Mouse (Mus musculus): ENCODE measurements around the gene Magi2.
A peak's percentile ranks its signal among the peaks of the same experiment; 100 is the strongest.

Magi2 gene

DNA sequence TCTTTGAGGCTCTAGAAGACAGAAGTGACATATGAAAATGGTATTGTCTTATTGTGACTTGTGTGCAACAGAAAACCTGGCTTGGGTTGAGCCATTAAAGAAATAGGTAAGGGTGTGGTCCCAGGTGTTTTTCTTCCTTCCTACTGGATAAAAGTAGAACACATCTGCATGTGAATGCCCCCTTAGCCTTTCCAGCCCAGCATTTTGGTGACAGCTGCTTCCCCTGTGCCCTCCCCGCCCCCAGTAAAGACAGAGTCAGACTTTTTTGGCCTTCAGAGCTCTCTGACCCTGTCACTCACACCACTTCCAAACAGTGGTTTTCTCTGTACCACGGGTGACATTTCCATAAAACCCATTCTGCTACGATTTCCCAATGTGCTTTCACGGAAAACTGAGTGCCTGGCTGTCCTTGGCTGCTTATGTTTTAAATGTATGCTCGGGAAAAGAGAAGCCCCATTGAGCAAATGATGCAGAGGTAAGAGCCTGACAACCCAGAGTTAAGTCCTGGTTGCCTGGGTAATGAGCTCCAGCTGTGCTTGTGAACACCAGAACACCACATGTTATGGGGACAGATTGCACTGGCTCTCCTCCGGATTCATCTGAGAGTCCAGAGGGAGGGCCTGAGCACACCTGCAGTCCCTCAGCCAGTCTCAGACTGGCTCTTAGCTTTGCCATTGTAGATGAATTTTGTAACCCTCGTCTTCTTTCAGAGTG, 1377.1 kb downstream of the Magi2 start:
- peak; percentile 78 for DNase-seq (ENCODE audit: low read depth, low spot score)

DNA sequence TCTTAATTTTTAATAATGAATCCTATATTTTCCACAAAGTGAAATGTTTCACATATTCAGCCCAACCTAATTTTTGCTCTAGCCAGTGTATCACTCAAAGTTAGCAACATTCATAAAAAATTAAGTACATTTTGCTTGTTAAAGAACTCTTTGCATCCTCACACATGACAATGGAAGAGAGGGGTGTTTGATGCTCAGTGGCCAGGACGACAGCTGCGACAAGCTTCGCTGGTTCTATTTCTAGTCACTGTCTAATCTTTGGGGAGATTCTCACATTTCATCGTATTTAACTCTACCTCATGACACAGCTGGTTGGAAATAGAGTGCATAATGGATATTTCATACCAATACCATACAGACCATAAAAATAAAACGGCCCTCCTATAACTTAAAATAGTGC, 1379.7 kb downstream of the Magi2 start:
- no peak for DNase-seq (ENCODE audit: low read depth, low spot score)

DNA sequence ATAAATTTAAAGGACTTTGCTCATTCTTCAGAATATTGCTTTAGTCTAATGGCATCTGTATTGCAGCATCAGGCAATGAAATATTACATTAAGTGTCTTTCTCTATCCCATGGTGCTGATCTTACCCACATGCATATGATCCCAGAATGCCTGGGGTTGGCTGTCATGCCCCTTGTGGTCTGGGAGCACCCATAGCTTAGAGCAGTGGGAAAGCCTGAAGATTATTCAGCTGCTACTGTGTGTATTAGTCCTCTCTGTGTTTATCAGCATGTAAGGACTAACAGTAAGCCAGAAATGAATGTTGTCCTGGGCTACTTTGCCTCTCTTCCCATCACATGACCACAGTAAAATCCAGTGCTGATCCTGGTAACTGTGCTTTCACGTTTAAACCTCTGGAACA, 1380.7 kb downstream of the Magi2 start:
- no peak for DNase-seq (ENCODE audit: low read depth, low spot score)

DNA sequence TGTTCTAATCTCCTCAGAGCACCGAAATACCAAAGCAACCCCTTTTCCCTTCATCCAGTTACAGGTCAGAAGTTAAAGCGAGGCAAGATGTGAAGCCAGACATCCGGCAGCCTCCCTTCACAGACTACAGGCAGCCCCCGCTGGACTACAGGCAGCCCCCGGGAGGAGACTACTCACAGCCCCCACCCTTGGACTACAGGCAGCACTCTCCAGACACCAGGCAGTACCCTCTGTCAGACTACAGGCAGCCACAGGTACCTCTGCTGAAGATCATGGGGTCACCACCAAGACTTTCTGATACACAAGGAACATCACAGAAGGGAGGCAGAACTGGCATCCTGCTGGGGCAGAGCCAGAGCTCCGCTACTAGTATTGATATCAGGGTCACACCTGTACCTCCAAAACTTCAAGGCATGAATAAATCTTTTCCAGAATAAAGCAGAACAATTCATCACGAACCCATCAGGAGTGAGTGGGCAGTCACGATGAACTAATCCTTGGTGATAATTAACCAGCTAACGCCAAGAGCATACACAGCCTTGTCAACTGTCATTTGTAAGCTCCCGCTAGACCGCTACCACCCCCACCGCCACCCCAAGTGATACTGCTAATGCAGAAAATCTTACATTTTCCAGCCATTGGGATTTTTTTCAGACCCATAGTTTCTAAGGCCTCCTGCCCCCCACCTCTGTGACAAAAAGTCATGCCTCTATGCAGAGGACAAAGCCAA, 1382.5 kb downstream of the Magi2 start:
- no peak for DNase-seq (ENCODE audit: low read depth, low spot score)

DNA sequence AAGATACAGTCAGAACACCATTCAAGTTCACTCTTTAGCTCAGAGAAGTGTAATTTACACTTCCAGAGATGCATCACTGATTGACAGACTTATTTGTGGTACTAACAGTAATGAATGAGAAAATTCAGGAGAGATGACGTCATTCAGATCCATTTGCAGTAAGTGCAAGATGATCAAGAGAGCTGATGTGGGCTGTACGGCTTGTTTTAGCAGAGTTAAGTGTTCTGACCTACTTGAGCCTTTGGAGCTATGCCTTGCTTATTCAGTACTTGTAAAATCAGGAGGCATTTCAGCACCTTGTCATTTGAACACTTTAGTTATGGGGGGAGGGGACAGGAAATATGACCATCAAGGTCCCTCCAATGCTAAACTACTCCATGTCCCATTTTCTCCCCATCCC, 1383.8 kb downstream of the Magi2 start:
- no peak for DNase-seq (ENCODE audit: low read depth, low spot score)

DNA sequence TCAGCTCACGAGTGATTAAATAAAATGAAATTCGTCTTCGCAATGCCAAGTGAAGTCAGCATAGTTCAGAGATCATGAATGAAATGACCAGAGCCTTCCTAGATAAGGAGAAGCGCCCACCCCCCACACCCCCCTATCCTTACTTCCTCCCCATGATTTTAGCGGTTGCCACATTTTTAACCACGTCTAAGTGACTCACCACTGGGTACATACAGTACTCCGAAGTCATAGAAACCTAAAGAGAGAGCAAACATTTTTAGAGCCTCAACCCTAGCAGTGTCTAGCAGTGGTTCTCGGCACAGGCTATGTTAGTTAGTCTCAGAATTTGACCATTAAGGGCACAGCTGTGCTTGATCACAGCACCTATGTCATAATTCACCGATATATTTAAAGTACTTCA, 1385.8 kb downstream of the Magi2 start:
- DNase-seq (ENCODE audit: low read depth, low spot score) = no peak

DNA sequence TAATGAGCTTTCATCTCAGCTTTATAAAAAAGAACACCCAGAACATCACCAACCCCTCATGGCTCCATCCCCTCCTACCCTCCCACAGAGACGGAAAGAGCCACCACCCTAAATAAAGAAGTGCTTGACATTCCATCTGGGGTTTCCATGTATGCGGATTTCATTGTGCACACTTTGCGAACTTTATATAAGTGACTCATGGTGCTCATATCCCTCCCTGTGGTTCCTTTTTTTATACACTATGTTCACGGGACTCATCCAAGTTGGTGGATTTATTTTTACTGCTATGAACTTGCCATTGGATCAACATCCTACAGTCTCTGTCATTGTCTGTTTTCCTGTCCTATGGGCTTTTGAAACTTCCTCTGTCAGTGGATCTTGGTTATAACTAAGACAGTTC, 1388.1 kb downstream of the Magi2 start:
- DNase-seq (ENCODE audit: low read depth, low spot score) = no peak

DNA sequence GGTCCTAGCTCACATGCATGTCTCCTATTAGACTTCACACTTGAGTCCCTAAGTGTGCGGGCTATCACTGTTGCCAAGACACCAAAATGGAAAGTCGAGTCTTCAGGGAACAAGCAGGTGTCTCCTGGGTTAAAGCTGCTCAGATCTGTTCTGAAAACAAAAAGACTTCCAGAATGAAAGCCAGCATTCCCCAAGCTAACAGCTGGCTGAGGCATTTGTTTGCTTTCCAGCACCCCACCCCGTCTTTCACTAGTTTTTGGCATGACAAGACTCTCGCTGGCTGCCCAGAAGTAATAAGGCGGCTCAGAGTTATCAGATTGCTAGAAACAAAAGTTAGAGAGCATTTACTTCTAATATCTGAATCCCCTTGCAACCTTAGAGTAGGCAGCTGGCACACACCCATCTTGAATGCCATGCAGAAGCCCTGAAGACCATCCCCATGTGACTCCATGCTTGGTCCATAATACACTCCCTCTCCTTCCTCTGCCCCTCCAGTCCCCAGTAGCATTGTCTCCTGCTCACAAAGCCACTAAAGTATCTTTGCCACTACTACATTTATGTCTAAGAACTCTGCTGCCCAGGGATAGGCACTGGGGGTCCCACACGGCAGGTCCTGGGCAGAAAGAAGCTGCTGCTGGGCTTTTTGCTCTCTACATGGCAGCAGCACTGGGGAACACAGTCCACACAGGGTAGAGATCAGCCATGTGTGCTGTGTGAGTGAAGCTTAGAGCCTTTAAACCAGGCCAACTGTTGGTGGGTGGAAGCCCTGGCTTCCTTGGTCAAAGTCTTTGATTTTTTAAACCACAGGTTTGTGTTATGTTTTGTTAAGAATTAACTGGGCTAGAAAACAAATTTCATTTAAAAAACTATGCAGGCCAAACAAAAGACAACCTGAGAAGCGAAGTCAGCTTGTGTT, 1394.0 kb downstream of the Magi2 start:
- DNase-seq (ENCODE audit: low read depth, low spot score) = no peak

DNA sequence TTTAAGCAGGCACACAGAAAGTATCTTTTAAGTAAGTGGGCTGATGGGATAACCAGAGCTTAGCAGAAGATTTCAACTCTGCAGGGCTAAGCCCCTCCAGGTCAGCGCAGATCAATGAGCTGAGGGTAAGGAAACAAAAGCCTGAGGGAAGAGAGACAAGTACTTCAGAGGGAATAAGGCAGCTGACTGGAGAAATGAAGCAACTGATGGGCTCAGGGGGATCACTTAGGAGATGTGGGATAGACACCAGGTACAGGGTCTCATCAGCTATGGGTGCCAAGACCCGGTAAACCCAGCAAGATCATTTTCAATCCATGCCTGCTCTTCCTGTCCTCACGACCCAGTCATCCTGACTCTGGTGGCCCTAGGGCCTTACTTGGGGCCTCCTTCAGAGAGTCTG, 1395.6 kb downstream of the Magi2 start:
- no peak for DNase-seq (ENCODE audit: low read depth, low spot score)

DNA sequence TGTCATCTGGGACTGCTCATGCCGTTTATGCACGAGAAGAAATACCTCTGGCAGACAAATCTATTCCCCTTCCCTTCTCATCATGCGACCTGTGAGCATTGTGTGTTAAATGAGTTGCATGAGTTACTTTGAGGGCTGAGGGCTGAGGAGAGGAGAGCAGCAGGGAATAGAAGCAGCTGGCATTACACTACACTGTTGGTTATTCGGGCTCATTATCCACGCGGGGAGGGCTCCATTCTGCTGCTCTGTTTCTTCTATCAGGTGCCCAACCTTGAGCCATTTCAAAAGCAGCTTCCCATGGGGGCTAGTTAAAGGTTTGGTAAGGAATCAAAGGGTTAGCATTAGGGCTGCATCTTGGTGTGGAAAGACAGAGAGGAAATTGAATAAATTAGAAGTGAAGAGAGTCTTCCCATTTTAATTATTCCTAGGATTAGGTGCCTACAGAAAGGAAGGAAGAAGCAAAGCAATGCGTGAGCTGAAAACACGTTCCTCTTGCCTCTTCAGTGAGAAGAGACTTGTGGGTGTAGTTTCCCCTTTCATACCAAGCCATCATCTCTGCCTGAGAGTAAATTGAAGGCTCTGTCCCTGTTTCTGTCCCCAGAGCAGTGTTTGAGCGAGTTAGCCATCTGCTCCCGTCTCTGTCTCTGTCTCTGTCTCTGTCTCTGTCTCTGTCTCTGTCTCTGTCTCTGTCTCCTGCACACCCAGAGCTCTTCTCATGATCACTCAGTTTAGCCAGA, 1396.2 kb downstream of the Magi2 start:
- no peak for DNase-seq (ENCODE audit: low read depth, low spot score)

DNA sequence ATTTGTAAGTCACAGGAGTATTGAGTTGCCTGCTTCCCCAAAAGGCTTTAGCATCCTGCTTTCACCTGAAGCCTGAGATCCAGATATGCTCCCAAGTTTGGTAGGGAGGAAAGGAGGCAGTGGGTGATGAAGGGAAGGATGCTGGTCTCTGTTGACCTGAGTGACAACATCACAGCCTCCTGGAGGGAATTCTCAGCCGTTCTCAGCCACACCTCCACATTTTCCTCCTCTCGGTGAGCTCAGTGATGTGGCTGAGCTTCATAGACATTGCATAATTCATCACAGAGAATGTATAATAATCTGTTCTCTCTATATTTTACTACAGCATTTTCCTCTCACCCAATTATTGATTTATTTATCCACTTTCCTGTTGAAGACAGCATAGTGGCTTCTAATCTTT, 1398.3 kb downstream of the Magi2 start:
- no peak for DNase-seq (ENCODE audit: low read depth, low spot score)

DNA sequence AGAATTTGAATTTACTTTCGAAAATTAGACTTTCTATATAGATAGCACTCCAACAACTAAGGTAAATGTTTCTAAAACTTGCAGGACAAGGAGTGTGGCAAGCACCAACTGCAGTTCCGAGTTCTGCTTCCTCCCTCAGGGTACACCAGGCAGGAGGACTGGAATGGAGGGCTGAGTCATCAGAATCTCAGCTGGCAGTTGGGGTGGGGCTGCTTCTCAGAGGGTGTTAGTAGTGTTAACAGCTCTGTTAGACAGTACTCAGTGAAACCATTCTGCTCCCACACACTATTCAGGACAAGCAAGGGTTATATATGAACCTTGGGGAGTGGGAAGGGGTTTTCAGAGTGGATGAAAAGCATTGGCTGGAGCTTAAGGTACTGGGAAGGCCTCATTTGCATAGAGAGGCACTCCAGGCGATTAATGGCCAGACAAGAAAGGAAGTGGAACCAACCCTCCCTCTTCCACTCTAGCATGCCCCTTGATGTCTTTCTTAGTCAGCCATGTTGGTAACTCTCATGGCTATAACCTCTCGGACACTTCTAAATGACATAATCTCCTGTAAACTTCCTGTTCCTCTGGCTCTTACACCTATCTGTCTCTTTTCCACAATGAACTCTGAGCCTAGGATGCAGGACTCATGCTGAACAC, 1402.2 kb downstream of the Magi2 start:
- no peak for DNase-seq (ENCODE audit: low read depth, low spot score)

DNA sequence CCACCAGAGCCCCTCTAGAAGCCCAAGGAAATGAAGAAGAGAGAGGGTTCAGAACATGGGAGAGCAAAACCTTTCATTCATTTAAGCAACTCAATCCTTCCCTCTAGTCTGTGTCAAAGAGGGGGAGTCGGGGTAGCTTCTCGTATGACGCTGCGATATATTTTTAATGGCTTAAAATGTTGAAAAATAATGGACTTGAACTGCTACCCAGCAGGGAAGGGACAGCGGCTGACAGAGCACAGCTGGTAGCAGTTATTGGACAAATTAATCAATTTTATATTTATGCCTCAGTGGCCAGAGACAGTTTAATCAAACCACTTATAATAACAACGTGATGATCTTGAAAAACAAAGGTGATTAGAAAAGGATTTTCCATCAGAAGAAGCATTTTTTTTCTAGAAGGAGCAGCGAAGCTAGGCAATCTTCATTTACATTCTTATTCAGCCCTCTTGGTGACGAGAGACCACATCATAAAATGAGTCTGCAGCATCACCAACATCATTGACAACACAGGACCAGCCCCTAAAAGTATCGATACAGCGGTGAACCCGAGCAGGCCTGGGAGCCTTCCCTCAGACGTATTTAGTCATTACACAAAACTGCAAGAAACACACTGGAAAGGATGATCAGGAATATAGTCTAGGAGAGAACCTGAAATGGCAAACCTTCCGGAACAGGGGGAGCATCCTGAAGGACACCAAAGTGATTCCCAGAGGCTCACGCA, 1407.4 kb downstream of the Magi2 start:
- no peak for DNase-seq (ENCODE audit: low read depth, low spot score)

DNA sequence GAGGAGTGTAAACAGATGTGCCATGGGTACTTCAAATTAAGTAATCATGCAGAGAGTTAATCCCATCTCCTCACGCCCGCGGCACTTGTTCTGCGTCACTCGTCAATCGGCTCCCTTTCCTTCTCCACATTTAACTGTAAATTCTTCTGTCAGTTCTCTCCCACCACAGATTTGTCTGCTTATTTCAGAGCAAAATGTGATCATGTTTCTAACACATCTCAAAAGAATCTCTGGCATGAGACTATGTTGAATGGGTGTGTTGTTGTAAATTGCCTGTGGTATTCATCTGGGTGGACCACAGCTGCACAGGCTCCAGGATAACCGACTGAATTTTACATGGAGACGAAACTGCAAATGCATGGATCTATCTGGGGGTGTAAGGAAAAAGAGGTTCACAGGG, 1408.0 kb downstream of the Magi2 start:
- DNase-seq (ENCODE audit: low read depth, low spot score) = no peak

DNA sequence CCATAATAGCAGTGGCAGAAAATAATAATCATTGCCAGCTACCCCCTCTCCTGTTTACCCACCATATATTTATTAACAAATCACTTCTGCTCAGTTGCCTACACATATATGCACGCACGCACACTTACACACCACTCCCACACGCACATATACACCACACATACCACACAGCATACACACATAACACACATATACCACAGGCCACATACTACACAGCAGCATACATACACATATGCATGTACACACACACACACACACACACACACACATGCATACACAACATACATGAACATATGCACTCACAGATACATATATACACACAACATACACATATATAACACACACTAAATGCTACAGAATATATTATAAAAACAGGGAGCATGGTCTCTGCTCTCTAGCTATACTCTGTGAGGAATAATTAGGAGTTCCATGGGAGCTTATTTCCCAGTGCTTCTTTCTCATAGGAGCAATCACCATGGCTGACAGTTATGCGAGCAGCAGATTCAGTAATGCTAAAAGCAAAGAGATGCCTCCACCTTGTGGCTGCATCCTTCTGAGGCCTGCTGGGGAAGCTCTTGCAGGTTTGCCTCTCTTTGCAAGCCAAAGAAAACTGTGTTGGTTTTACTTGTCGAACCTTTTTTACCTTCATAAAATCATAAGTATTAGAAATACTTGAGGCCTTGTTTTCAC, 1410.6 kb downstream of the Magi2 start:
- DNase-seq (ENCODE audit: low read depth, low spot score) = peak; percentile 16

DNA sequence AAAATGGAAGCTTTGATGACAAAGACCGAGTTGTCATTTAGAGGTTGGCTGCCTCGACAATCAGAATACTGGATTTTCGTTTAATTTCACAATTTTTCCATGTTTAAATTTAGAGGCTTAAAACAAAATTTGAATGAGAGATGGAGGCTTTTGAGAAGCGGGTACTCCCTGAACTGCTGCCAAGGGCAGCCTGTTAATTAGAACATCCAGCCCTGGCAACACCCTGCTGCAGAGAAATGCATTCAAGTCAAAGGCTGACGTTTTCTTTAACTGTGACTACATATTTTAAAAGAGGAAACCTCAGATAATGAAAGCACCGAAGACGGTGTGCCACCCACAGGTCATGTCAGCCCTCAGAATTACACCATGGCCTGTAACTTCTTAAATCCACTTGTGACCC, 1415.4 kb downstream of the Magi2 start:
- no peak for DNase-seq (ENCODE audit: low read depth, low spot score)

DNA sequence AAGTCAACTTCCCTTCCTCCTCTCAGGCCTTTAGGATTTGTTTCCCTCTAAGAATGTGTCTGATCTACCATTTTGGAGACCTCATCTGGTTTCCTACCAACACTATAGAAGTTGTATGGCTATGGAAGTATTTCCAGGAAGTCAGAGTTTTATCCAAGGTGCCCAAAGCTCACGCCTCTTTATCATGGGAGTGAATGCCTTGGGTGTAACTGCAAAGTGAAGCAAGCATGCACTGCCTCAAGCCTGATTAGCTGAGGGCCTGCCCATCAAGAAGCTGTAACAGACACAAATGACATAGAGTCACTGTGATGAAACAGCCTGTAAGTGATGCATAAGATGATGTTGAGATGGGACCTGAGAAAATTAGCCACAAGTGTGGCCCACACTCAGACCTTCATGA, 1416.9 kb downstream of the Magi2 start:
- no peak for DNase-seq (ENCODE audit: low read depth, low spot score)

DNA sequence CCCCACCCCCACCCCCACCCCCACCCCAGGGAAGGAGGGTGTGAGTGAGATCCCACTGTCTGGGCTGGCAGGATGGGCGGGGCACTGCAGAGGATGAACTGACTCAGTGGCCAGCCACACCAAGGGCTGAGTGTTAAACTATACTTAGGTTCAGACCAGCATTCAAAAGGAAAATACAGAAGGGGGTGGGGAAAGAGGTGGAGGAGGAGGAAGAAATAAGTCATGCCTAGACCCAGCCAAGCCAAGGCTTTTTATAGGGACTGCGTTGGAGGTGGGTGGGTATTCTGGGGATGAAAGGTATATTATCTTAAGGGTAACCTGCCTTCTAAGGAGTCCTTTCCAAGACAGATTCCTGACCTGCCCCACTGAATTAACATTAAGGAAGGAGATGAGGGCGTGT, 1420.1 kb downstream of the Magi2 start:
- no peak for DNase-seq (ENCODE audit: low read depth, low spot score)

DNA sequence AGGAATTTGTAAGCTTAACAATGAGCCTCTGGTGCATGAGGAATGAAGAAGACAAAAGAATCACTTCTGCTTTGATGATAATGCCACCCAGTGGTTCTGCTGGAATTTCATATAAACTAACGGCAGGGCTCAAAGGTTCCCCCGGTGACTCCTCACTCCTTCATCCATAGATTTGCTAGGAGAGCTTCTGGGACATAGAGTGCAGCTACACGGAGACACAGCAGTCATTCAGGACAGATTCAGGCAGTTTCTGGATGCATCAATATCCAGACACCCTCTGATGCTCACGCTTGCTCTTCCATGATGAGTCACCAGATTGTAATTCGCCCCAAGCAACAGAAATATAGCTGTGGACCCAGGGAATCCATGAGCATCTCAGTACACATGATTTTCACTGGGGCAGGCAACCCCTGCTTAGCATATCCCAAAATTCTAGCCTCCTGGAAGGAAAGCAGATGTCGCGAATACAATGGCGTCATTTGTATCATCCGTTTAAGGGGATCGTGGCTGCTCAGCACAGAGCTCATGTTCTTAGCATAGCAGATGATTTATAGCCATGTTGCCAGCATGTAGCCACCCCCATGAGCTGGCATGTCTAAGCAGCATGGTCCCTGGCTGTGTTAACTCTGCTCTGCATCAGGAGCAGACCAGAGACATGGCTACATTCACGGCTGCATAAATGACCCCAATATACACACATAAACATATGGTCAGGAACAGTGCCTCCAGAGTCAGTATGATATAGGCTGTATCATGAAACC, 1426.8 kb downstream of the Magi2 start:
- no peak for DNase-seq (ENCODE audit: low read depth, low spot score)

Measured in forelimb bud, embryonic 11.5 days (tissue).